Mouse (Mus musculus) urinary bladder, adult 18-20 months (tissue): ENCODE data around the gene Zfp444.
A peak's percentile ranks its signal among the peaks of the same experiment; 100 is the strongest.
"Not testable (repeated sequence)": the region's sequence is repeated elsewhere in the genome, so short reads cannot be mapped to it uniquely, and the experiment has no call there.

ENCODE experiments used
- DNase-seq, 2 experiments: peaks; one replicate each; pipeline ENCODE4 v3.0.0; 2022; ENCODE audit warnings: low spot score in 2 of 2, mixed read lengths in 2 of 2

The Zfp444 gene

DNA sequence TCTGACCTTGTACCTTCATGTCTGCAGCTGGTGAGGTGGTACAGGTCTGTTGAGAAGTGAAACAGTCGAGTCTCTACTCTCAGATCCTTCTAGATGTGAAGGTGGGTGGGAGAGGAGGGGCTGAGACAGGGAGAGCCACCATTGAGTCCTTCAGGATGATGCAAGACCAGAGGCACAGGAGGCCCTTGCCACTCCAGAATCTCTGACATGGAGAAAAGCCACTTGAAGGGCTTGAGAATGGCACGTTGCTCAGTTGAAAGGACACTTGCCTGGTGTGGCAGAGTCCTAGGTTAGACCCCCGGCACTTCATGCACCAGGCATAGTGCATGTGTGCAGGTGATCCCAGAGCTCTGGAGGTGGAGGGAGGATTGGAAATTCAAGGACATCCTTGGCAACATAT is 10.5 kb upstream of the Zfp444 start:
- DNase-seq: no peak

DNA sequence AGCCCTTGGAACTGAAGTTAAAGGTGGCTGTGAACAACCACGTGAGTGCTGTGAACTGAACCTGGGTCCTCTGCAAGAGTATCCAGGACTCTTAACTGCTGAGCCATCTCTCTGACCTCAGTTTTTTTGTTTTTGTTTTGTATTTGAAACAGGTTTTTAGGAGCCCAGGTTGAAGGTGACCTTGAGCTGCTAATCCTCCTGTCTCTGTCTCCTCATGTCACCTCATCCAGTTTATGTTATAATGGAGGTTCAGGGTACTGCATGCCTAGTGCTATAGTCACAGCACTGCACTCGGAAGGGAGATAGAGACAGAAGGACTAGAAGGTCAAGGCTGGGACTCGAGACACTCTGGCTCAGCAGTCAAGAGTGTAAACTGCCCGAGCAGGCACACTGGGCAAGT is 9.9 kb upstream of the Zfp444 start:
- DNase-seq: no peak

DNA sequence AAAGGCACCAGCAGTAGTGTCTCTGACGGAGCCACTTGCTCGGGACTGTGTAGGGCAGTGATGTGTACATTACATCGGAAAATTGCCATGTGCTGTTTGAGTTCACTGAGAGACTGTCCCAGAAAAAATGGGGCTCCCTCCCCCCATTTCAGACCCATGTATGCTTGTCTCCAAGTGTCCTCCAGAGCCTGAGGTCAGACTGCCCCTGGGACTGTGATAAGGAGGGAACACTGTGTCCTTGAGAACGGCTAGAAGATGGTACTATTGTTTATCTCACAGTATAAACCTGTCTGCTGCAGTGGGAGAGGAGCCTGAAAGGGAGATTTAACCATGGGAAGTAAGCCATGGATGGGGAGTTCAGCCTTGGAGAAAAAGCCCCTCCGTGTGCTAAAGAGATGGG is 7.4 kb upstream of the Zfp444 start:
- no peak for DNase-seq

DNA sequence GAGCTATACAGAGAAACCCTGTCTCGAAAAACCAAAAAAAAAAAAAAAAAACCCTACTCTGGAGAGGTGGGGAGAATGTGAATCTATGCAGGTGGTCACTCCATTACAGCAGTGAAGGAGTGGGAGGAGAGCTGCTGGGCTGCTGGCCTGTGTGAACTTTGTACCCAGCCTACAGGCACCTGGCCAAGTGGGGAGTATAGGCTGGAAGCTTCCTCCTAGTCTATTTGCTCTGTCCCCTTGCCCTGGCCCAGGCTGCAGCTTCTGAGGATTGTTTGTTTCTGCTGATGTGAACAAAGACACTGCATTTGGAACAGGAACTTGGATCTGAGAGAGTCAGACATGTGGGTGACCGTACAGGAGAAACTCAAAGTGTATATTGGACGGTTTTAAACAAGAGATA is 2.6 kb upstream of the Zfp444 start:
- no peak for DNase-seq

DNA sequence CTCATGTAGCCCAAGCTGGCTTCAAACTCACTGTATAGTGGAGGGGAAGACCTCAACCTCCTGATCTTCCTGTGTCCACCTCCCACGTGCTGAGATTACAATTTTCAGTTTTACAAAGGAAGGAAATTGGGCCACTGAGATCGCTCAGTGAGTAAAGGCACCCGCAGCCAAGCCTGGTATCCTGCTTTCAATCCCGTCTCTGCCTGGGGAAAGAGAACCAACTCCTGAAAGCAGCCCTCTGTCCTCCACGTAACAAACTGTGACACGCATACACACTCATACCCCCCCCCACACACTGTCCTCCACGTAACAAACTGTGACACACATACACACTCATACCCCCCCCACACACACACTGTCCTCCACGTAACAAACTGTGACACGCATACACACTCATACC is 1.6 kb upstream of the Zfp444 start:
- DNase-seq: no peak

DNA sequence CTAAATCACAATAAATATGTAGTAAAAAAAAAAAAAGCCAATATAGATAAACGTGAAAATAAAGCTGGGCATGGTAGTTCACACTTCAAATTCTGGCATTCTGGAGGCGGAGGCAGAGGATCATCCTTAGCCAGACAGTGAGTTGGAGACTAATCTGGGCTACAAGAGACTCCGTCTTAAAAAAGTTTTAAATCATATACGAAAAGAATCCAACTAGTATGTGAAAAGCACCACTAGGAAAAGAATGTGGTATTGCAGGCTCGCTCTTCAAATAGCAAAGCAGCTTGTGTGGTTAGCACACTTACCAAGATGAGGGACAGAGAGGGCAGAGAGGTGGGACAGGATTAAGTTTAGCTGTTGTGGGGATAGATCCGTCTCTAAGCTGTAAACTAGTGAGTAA is 1.2 kb upstream of the Zfp444 start:
- no peak for DNase-seq

DNA sequence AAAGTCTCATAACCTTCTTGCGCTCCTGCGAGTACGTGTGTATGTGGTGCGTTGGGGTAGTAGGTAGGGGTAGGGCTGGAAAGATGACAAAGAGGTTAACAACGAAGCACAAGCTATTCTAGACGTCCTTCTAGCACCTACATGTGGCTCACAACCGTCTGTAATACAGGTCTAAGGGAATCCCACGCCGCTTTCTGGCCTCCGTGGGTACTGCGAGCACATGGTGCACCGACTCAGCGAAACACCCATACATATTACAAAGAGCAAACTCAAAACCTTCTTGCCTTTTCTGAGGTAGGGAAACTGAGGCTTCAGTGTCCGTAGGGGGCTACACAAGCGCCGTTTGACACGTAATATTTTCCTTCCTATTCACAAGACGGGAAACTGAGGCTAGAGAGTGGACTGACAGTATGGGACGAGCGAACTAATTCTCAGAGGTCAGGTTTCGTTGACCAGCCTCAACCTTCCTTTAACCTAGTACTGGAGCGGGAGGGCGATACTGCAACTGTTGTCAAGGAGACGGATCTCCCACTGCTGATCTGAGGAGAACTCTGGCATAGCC is 501 bp upstream of the Zfp444 start:
- DNase-seq: peak; percentile 38 to 57

DNA sequence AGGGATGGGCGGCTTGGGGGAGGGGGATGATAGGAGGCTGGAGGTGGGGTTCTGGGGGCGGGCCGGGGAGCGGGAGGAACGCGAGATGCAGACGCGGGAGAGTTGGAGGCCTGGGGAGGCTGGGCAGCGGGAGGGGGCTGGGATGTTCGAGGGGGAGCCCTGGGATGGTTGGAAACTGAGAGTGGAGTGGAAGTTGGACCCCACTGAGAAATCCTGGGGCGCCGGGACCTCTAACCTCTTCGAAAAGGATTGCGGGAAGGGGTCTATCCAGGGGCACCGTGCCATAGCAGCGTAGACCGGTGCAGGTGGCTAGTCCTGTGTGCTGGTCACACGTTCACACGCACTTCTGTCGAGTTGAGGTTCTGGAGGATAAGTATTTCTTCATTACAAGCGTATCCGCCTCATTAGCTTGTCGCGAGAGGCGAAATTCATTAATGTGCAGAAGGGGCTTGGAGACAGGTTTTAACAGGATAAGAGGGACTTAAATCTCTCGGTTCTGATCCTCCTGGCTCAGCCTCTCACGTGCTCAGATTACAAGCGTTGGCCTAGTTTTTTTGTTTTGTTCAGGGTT is 733 bp downstream of the Zfp444 start:
- no peak for DNase-seq

DNA sequence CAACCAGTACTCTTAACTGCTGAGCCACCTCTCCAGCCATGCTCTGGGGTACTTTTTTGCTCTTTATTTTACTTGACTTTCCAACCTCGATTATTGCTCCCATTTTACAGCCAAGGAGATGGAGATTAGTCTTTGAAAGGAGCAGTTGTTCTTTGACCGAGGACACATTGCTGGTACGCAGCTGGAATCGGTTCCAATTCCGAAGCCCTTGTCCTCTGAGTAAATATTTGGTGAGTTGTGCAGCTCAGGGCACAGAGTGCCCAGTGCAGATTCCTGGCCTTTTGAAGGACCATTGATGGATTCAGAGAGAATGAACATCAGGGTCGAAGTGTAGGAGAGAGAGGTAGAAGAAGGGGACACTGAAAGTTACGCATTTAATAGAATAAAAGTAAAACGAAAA is 1.8 kb downstream of the Zfp444 start:
- DNase-seq: no peak

DNA sequence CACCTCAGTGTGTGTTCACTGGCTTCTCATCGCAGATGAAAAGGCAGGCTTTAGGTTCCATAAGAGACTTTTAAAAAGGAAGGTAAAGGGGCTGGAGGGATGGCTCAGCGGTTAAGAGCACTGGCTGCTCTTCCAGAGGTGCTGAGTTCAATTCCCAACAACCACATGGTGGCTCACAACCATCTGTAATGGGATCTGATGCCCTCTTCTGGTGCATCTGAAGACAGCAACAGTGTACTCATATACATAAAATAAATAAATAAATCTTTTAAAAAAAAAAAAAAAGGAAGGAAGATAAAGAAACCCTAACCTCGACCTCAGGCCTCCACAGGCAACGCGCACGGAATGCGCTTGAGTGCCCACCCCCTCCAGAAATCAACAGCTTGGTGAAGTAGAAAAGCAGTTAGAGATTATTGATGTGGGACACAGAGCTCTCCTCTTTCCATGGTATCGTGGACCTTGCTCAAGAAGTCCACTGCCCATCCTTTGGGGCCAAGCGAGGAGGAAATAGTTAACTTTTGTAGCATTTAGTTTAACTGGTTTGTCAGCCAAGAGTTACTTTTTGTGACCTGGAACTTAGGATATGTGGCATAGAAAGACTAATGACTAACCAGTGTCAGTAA is 2.5 kb downstream of the Zfp444 start:
- not testable (repeated sequence) for DNase-seq

DNA sequence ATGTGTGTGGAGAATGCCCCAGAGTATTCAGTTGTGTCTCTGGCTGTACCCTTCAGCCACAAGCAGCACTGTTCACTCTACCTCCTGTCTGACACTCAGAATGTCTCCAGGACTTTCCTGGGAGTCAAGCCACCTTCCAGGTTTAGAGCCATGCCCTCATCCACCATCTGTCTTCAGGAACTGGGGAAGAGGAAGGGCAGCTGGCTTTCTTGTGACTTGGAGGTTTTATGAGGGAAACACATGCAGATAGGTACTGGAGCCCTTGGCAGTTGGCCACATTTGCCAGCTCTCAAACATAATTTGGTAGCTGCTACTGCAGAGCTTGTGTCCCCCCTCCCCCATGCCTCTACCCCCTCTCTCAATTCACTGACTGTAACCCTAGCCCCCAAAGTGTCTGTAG is 7.0 kb downstream of the Zfp444 start:
- no peak for DNase-seq

DNA sequence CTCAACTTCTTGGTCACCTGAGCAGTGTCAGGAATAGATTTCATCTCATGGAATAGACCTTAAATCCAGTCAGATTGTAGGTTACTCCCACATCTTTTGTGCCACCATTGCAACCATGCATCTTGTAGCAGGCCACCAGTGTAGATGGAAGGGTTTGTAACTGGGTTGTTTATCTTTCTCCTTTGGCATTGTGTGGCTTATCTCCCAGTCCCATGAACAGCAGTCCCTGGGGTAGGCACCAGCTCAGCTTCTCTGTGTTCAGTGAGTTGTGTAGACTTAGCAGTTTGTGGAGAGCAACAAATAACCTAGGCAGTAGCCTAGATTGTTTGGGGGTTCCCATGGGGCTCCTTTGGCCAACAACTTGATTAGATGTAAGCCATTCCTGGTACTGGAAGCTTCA is 10.9 kb downstream of the Zfp444 start:
- no peak for DNase-seq

DNA sequence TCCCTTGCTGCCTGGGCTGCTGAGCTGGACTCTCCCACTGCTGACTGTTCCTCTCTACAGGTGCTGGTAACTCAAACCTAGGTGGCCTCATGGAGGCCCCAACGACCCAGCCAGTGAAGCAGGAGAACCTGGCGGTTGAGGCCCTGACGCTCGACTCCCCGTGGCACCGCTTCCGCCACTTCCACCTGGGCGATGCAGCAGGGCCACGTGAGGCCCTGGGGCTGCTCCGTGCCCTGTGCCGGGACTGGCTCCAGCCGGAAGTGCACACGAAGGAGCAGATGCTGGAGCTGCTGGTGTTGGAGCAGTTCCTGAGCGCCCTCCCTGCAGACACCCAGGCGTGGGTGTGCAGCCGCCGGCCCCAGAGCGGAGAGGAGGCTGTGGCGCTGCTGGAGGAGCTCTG is 11.8 kb downstream of the Zfp444 start:
- DNase-seq: no peak

DNA sequence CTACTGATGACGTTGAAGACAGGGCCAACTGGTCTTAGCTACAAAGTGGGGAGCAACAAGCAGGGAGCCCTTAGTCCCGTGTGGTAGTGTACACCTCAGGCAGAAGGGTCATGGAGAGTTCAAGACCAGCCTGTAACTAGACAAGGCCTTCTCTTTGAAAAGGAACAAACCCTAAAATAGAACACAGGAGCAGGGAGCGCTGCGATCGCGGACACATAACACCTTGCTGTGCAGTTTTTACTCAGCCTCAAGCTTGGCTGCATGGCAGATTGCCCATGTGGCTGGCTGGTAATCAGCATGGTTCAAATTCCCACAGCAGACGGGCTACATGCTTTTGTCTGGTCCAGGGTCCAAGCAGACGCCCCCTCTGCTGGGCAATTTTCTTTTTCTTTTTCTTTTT is 12.5 kb downstream of the Zfp444 start:
- no peak for DNase-seq

DNA sequence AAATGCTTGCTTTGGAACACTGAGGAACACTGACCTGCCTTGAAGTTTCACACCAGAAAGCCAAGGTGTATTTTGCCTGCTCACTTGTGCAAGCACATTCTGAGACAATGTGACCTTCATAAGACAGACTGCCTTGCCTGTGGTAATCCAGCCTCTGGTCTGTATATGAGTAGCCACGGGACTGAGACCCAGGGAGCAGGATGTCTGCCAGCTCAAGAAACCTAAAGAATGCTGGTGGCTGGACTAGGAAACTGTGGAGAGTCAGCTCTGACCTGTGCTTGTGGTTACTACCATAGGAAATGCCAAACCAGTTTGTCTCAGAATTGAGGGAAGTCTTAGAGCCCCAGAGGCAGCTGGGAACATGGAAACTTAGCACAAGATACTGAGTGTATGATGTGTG is 13.4 kb downstream of the Zfp444 start:
- no peak for DNase-seq

DNA sequence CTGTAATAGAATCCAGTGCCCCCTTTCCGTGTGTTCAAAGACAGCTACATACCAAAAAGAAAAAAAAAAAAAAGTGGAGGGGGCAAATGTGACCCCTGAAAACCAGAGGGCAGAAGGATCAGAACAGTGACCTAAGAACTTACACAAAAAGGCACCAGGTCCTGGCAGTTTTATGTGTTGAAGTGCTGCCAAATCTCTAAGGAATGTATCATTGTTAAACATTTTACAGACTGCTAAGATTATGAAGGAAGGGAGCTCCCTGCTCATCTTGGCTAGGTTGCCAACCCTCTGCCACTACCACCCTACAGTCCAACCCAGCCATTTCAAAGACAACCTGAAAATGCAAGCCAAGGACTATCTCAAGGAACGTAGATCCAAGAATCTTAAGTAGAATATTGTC is 14.2 kb downstream of the Zfp444 start:
- DNase-seq: no peak

DNA sequence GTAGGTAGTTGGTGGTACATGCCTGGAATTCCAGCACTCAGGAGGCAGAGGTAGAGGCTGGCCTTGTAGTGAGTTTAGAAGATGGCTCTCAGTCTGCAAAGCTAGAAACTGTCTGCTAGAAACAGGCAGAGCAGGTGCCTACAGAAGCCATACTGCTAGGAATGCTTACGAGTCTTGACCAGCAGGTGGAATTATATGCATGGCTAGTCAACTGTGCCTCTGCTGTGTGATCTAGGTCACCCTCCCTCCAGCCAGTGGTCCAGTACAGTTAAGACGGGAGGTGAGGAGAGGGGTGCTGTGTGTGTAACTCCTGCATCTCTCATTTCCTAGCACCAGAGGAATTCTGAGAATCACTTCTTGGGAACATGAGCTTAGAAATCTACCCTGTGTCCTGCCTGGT is 14.7 kb downstream of the Zfp444 start:
- no peak for DNase-seq

DNA sequence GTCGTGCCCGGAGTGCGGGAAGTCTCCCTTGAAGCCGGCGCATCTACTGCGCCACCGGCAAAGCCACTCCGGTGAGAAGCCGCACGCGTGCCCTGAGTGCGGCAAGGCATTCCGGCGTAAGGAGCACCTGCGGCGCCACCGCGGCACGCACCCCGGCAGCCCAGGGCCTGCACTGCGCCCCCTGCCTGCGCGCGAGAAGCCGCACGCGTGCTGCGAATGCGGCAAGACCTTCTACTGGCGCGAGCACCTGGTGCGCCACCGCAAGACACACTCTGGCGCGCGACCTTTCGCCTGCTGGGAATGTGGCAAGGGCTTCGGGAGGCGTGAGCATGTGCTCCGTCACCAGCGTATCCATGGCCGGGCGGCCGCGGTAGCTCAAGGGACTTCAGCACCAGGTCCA is 17.5 kb downstream of the Zfp444 start:
- DNase-seq: no peak

DNA sequence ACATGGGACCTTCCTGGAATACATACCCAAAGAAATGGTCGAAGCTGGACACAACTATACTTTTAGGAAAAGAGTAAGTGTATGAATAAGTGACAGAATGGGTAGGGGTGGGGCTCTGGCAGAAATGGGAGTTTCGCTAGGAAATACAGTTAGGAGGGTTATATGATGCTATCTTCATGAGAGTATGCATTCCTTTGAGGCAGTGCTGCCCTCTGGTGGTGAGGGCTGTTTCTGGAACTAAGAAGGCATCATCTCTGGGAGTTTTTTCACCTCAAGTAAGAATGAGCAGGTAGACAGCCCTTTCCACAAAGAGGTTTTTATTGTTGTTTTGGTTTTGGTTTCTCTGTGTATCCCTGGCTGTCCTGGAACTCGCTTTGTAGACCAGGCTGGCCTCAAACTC is 19.4 kb downstream of the Zfp444 start:
- DNase-seq: peak; percentile 22 to 79

DNA sequence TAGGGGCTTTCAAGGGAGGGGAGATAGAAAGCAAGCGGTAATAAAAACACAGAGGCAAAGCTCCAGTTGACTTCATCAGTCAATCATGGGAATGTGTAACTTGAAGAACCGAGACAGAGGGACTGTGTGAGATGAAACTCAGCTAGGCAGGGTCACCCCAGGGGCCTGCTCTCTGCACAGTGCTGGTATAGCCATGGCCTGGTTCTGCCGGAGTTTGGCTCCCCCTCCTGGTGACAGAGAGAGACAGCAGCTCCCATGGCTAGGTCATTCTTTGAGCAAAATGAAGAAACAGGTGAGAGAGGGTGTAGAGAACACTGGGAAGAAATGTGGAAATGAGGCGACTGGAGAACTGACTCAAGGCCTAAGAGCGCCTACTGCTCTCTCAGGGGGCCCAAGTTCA is 22.1 kb downstream of the Zfp444 start:
- DNase-seq: peak in 1 of 2 experiments; percentile 26

DNA sequence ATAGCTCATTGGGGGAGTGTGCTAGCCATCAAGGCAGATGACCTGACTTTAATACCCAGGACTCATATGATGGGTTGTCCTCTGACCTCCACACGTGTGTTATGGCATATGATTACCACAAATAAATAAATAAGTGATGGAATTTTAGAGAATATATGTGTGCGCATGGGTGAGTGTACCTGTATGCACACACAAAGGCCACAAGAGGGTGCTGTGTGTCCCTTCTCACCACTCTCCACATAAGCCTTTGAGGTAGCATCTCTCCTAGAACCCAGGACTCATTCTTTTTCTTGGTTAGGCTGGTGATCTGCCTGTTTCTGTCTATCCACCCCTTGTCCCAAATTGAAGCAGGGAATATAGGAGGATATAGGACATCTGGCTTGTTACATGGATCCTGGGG is 23.8 kb downstream of the Zfp444 start:
- no peak for DNase-seq

DNA sequence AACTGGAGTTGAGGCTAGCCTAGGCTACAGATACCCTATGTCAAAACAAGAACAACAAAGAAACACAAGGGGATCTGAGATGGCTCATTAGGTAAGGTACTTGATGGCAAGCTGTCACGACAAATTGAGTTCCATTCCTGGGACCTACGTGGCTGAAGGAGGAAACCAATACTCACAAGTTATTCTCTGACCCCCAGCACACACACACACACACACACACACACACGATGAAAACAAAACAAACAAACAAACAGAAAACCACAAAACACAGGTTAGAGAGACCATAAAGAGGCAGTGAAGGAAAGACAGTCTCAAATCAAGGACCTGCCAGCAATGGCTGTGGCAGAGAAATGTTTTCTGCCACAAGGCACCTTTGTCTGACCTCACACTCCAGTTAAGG is 24.8 kb downstream of the Zfp444 start, which contains the start of gene Galp:
TSS of gene Galp (plus strand) at position 301 of the 400 bp plus-strand sequence.
- DNase-seq: no peak

DNA sequence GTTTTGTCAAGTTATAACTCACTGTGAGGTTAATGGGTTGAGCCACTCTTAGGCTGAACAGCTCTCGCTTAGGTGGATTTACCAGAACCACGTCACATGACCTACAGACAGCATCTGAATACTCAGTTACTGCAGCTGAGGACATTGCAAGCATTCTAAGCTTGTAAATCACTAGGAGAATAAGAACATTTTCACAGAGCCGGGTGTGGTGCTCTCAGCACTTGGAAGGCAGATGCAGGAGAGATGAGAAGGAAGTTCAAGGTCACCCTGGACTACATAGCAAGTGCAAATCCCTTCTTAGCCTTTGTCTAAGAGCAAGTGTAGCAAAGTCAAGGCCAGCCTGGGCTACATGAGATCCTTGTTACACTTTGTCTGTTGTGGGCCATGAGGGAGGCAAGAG is 32.2 kb downstream of the Zfp444 start:
- DNase-seq: no peak

DNA sequence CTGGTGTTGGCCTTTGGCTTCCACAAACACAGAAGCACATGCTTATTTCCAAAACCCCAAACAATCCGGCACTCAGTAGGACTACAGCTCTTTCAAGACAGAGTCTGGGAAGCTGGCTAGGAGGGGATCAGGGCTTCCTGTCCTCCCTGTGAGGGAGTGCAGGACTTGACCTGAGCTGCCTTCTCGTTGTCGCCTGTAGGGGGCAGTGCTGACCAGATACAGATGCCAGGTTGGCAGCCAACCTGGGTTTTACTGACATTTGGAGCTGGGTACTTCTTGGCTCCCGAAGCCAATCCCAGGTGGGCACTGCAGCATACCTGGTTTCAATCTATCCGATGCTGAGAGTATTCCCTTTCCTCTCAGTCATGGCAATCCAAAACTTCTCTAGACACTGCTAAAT is 41.1 kb downstream of the Zfp444 start:
- no peak for DNase-seq
